Mouse (Mus musculus) gonadal fat pad, adult 2 months (tissue): ENCODE results near the gene Ms4a2. TPM values are rescaled to one million over a fixed set of nuclear protein-coding genes. Genes with fewer than 3 reads are reported as not detected.

Experiments used
- DNase-seq: peaks from one replicate; pipeline ENCODE4 v3.0.0-alpha.2; 2012; ENCODE audit warnings: low read depth
- polyA plus RNA-seq: library from polyadenylated mRNA; depleted of rRNA; stranded (reverse); fragments of >200 nt; gene quantifications from 2 replicates; pipeline ENCODE4 v1.2.3, GENCODE M21; 2012; rRNA removed

The Ms4a2 gene
- polyA plus RNA-seq, result not detected in 2 replicates

DNA sequence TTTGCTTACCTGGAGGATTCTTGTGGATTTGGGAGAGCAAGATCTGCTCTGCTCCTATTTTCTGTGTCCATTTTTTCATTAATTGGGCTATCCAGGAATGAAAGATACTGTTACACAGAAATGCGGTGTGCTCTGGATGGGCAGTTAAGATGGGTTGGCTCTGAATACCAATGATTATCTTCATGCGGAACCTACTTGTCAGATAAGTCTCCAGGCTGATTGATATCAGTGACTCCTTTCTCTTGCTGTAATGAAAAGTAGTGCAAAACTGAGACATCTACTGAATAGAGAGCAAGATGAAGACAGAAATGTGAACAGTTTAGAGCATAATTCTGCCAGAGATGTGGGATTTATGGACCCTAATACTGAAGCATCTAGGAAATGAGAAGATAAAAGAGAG is at the start of gene Ms4a2:
Ms4a2 (minus strand) TSS at position 169 of the 400 bp plus-strand sequence.
- DNase-seq, result no peak

DNA sequence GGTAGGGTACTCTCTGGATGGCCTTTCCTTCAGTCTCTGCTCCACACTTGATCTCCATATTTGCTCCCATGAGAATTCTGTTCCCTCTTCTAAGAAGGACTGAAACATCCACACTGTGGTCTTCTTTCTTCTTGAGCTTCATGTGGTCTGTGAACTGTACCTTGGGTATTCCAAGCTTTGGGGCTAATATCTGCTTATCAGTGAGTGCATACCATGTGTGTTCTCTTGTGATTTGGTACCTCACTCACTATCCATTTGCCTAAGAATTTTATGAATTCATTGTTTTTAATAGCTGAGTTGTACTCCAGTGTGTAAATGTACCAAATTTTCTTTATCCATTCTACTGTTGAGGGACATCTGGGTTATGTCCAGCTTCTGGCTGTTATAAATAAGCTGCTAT is 38.0 kb upstream of the Ms4a2 start:
- DNase-seq, result no peak

GRCm38 (mm10) chr19:11660459-11660858 is 36.9 kb upstream of the Ms4a2 start, which contains the start of gene Oosp2:
Oosp2 (minus strand) TSS chr19:11660559.
- no peak for DNase-seq

DNA sequence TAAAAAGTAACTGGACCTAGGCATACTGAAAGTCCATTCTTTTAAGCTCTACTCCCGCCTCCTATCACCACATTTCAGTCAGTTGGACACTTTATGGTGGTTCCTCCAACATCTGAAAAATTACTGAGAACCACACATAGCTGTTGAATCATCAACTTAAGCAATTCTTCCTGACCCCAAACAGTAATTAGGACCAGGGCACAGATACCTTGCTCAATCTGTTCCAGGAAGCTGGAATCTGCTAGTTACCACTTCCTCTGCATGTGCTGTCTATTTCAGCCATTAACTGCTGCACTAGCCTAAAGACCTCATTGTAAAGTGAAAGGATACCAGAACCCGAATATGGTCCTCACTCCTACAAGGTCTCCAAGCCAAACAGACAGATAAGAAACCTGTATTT is 35.6 kb upstream of the Ms4a2 start:
- no peak for DNase-seq

DNA sequence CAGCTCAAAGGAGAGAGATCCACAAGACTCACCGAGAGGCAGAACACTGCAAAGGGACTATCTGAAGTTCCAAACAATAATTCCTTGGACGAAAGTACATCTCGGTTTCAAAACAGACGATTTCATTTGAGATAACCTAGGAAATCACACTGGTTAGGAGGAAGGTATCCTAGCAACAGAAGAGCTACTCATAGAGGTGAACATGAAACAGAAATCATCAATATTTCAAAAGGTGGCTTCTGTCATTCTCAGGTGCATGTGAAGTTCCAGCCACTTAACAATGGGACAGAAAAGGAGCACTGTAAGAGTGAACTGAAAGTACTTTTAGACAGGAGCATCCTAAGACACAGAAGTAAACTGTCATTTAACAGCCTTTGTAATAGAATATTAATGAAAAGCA is 26.0 kb upstream of the Ms4a2 start:
- no peak for DNase-seq

- no peak for DNase-seq
These were observed 22.6 kb upstream of the Ms4a2 start for GRCm38 (mm10) chr19:11646166-11646565.

DNA sequence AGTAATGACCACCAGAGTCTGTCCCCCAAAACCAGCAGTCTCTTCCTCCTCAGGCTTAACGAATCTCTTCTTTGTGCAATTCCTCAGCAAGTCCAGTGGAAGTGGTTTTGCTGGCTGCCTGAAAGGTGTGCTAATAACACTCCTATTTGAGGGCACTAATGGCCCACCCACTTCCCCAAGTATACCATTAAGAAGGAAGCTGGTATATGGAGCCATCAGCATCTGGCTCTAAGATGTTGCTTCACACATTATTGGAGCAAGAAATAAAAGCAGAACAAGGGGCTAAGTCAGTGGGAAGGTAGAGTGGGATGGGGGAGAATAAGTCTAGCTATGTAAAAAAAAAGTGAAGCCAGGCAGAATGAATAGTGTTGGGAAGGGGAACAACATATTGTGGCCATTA is 17.2 kb upstream of the Ms4a2 start, which contains the start of gene Ms4a3:
Ms4a3 (minus strand) TSS at position 120 of the 400 bp plus-strand sequence.
- no peak for DNase-seq

DNA sequence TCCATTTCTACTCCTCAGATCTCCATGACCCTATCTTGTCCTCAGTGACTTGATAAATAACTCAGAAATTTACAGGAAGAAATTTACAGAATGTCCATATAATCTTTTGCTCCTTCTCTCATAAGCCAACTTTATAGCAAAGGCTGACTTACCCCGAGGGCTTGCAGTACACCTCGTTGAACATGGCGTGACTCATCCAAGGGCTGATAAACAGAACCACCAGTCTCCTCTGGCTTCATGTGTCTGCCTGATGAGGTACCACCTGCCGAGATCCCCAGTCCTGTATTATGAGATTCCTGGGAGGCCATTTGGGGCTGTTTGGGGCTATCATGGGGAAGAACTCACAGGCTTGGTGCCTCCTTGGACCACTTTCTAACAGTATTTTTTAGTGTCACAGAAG is 15.5 kb upstream of the Ms4a2 start:
- no peak for DNase-seq

- no peak for DNase-seq
These were observed 12.1 kb upstream of the Ms4a2 start for GRCm38 (mm10) chr19:11635572-11635971.

DNA sequence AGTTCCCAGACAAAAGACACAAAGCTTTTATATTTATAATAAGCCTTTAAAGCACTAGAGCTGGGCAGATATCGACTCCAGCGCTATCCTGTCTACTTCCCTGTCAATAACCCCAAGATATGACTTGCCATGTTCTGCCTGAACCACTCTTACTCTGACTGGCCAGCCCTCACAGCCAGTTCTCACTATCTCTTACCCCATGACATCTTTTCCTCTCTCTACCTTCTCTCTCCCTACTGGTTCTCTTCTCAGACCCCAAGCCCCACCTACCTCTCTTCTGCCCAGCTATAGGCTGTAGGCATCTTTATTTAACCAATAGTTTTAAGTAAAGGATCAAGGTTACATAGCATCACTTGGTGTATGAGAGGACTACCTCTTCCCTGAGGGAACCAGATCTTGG is 10.8 kb upstream of the Ms4a2 start:
- DNase-seq, result no peak

DNA sequence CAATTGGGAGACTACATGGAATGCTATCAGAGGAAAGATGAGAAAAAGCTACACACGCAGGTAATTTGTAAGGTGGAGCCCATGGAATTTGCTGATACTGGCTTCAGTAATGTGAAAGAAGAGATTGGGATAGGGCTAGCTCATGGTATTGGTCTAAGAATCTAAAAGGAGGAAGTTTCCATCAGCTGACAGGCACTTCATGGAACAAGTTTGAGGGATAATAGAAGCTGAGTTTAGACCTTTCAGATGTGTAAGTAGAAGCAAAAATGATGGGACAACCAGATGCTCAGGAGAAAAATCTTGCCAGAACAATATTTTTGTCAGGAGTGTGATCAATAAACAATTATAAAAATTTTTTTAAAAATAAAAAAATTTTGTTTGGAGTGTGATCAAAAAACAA is 10.2 kb upstream of the Ms4a2 start:
- no peak for DNase-seq

GRCm38 (mm10) chr19:11625231-11625630 is 1.7 kb upstream of the Ms4a2 start:
- no peak for DNase-seq

- DNase-seq, result no peak
These were observed 1.3 kb upstream of the Ms4a2 start for GRCm38 (mm10) chr19:11624800-11625199.

- DNase-seq, result no peak
These were observed 5.5 kb downstream of the Ms4a2 start for GRCm38 (mm10) chr19:11617983-11618382.

GRCm38 (mm10) chr19:11614805-11615204 is 8.7 kb downstream of the Ms4a2 start:
- DNase-seq, result no peak

DNA sequence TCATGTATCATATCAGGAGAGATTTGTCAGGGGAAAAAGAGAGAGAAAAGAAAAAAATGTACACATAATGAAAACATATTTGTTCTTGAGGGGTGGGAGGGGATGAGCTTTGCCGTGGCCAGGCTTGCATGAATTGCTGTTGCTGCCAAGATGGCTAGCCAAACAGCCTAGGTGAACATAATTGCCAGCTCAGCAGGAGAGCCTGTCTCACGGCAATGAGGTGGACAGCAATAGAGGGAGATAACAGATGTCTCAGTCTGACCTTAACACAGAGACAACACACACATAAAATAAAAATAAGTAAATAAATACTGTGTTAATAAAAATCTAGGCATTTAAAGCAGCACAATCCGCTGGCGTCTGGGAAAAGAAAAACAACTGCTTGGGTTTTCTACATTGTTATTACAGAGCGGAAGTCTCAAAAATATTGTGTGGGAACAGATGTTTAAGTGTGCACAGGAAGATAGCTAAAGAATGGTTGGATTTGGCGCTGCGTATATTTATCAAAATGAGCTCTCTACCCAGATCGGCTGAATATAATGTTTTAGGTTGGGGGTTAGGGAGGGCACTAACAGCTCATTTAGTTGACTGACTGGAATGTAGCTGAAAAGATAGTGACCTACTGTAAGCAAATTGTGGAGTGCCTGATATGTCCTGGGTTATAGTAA is 9.6 kb downstream of the Ms4a2 start:
- no peak for DNase-seq

DNA sequence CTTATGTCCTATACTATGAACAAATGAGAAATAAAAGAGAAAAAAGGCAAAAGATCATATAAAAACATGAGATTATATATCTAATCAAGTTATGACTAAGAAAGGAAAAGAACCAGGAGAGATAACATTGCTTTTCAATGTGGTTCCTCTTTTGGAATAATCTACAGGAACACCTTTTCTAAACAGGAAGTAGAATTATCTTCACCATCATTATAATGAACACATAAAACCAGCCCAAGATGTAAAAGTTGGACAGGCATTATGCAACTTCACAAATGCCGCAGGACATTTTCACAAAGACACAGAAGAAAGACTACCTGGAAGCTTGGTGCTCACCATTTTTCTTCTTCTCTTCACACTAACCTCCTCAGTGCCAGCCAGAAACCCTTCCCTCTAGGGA is 10.4 kb downstream of the Ms4a2 start:
- no peak for DNase-seq

DNA sequence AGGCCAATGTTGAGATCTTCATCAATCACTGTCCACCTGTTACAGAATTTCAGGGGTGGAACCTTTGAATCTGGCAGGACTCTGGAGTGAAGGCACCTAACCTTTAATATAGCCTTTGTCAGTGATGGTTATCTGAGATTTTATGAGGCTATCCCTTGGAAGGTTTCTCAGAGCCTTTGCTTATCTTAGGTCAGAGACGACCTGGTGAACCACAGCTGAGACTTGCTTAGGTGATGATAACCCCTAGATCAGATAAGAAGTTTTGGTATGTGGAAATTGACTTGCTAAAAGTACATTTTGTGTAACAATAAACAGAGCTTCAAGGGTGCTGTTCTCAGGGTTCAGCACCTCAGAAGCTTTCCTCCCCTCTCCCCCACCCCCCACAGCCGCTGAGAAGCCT is 11.2 kb downstream of the Ms4a2 start:
- DNase-seq, result no peak

DNA sequence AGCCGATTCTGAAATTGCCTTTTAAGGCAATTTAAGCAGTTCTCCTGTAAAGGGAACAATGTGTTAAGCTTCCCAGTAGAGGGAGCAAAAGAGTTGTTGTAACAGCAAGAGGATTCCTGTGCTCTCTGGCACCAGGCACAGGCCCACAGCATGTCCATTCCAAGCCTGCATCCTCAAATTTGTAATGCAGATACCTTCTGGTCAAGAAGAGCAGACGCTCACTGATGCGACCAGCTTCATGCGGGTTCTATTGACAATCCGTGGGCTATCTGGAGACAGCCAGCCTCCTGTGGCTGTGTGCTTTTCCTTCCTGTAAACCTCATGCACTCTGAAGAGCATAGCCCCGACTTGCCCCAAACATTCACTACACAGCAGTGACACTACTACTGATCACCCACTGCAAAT is 12.0 kb downstream of the Ms4a2 start:
- no peak for DNase-seq

GRCm38 (mm10) chr19:11608172-11608571 is 15.3 kb downstream of the Ms4a2 start:
- no peak for DNase-seq

GRCm38 (mm10) chr19:11604603-11605002 is 18.9 kb downstream of the Ms4a2 start, which contains the start of gene Ms4a6d:
Ms4a6d (minus strand) TSS chr19:11604849.
- no peak for DNase-seq

DNA sequence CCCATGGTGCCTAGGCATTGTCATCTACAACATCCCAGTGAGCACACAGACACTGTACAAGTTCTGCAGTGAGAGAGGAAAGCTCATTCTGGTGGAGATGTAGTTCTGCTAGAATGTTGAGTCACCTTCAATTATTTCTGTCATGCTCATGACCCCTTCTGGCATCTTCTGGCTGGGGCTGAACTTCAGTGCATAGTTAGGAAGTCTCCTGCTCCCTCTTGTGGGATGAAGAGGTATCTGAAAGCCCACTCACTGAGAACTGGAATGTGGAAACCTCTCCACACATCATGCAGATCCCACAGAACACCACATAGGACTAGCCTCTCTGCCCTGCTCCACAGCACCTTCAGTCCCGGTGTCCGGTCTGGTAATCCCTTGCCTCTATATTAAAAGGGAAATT is 21.5 kb downstream of the Ms4a2 start:
- DNase-seq, result no peak

DNA sequence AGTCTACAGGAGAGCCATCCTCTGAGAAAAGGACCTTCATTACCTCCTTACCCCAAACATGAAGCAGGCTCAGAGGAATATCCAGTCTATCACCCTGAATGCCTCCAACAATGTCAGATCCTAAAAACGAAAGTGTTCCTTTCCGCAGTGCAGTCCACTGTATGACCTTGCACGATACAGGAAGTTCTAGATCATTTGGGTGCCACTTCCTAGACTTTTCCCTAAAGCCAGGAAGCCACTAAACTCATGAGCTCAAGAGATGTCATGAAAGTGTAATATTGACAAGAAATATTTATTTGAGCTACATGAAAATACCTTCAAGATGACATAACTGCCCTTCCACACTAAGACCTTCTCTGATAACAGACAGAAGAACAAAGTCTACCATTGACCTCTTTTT is 22.2 kb downstream of the Ms4a2 start:
- no peak for DNase-seq

GRCm38 (mm10) chr19:11589891-11590449 is 33.5 kb downstream of the Ms4a2 start:
- no peak for DNase-seq
